ENCODE assay signal across 23 mouse cellular contexts in genomic region chr11:6650519-6650918, GRCm38 (mm10). TPM values are rescaled to one million over a fixed set of nuclear protein-coding genes. Genes with fewer than 3 reads are reported as not detected.
DNase-seq lines count a peak whose midpoint lies in the region; ATAC-seq and TF ChIP-seq lines count a peak whose summit lies in the region.
"Had no signal": no experiment of that assay in that cellular context is flagged by ENCODE, and none has a peak within 500 bp of the region (broad histone marks: within the 10 kb centered on the region; RNA-seq: fewer than 3 reads in every experiment).

No protein-coding gene starts in this region.

- no peak overlapping the region for H3K4me2 ChIP-seq in heart, embryonic 16.5 days (ENCODE audit: low read depth, low read length)
- no peak overlapping the region for H3K4me2 ChIP-seq in heart, embryonic 11.5 days
- H3K4me2 ChIP-seq: forebrain, embryonic 15.5 days; heart, embryonic 12.5 days; hindbrain, embryonic 15.5 days had no signal

- H3K9me3 ChIP-seq in heart, embryonic 16.5 days (replicated peaks; ENCODE audit: control insufficient read depth, low read length) = no peaks in the 10 kb centered on the region
- H3K9me3 ChIP-seq in heart, embryonic 11.5 days (replicated peaks; ENCODE audit: control insufficient read depth, low read length) = no peaks in the 10 kb centered on the region
- H3K9me3 ChIP-seq: embryonic facial prominence, embryonic 10.5 days; forebrain, embryonic 15.5 days; heart, embryonic 12.5 days; hindbrain, embryonic 15.5 days had no signal

- no peaks in the 10 kb centered on the region for H3K36me3 ChIP-seq in heart, embryonic 16.5 days (ENCODE audit: control insufficient read depth, insufficient read depth)
- no peaks in the 10 kb centered on the region for H3K36me3 ChIP-seq in heart, adult 2 months (ENCODE audit: control insufficient read depth, insufficient read depth, low read length)
- no peaks in the 10 kb centered on the region for H3K36me3 ChIP-seq in heart, embryonic 11.5 days (ENCODE audit: control insufficient read depth, insufficient read depth, low read length)
- H3K36me3 ChIP-seq: embryonic facial prominence, embryonic 10.5 days; forebrain, embryonic 15.5 days; heart, embryonic 12.5 days; hindbrain, embryonic 15.5 days had no signal

- TF ChIP-seq POLR2A in heart, adult 2 months (IDR thresholded peaks at IDR 0.05; ENCODE audit: insufficient read depth, low read depth, low read length) = no peak

- no peak for TF ChIP-seq EP300 in heart, adult 2 months (IDR thresholded peaks at IDR 0.05; ENCODE audit: insufficient read depth, low read depth, low read length)

- no peaks in the 10 kb centered on the region for H3K79me2 ChIP-seq in heart, adult 2 months (replicated peaks; ENCODE audit: control insufficient read depth, insufficient read depth, low read length)

- intact Hi-C loops in heart, adult 2 months (cut with DNase I) = no loop called here

- H3K27me3 ChIP-seq in heart, embryonic 16.5 days (ENCODE audit: control insufficient read depth, insufficient read depth, low read length) = peaks cover 2% of the 10 kb centered on the region; the same call in 1 of the 2 replicates
- no peaks in the 10 kb centered on the region for H3K27me3 ChIP-seq in heart, adult 2 months (ENCODE audit: control insufficient read depth, insufficient read depth, low read length)
- H3K27me3 ChIP-seq in heart, embryonic 11.5 days (ENCODE audit: control insufficient read depth, insufficient read depth, low read length) = no peaks in the 10 kb centered on the region; the same call in 1 of the 2 replicates
- H3K27me3 ChIP-seq: forebrain, embryonic 15.5 days; hindbrain, embryonic 15.5 days had no signal

- H3K9ac ChIP-seq in heart, embryonic 16.5 days (ENCODE audit: low read length) = no peak overlapping the region
- no peak overlapping the region for H3K9ac ChIP-seq in heart, adult 2 months (ENCODE audit: low read depth, low read length)
- no peak overlapping the region for H3K9ac ChIP-seq in heart, embryonic 11.5 days (ENCODE audit: low read depth, low read length)
- H3K9ac ChIP-seq: forebrain, embryonic 15.5 days; heart, embryonic 12.5 days; hindbrain, embryonic 15.5 days had no signal

- H3K27ac ChIP-seq in heart, embryonic 16.5 days (ENCODE audit: low read length) = no peak overlapping the region
- H3K27ac ChIP-seq in heart, adult 2 months = no peak overlapping the region
- H3K27ac ChIP-seq in heart, embryonic 11.5 days (ENCODE audit: low read depth, low read length) = no peak overlapping the region
- H3K27ac ChIP-seq: embryonic facial prominence, embryonic 10.5 days; forebrain, embryonic 15.5 days; hindbrain, embryonic 15.5 days had no signal

- no peak overlapping the region for H3K4me3 ChIP-seq in heart, embryonic 16.5 days (ENCODE audit: low read length)
- no peak overlapping the region for H3K4me3 ChIP-seq in heart, adult 2 months
- no peak overlapping the region for H3K4me3 ChIP-seq in heart, embryonic 11.5 days (ENCODE audit: low read depth, low read length)
- H3K4me3 ChIP-seq: embryonic facial prominence, embryonic 10.5 days; forebrain, embryonic 15.5 days; heart, embryonic 12.5 days; hindbrain, embryonic 15.5 days had no signal

- 0 out of 2 replicates have a peak, but pooled peaks have one; percentile 31 for ATAC-seq in heart, embryonic 16.5 days (replicated peaks; ENCODE audit: extremely low read depth, insufficient read depth, low FRiP score)
- ATAC-seq in heart, embryonic 11.5 days (replicated peaks; ENCODE audit: insufficient number of reproducible peaks, low FRiP score, low TSS enrichment) = no peak
- ATAC-seq: forebrain, embryonic 15.5 days had no signal

- H3K4me1 ChIP-seq in heart, embryonic 16.5 days (ENCODE audit: control insufficient read depth, insufficient read depth, low read length) = no peaks in the 10 kb centered on the region
- H3K4me1 ChIP-seq in heart, adult 2 months (ENCODE audit: control insufficient read depth, insufficient read depth, low read length) = no peaks in the 10 kb centered on the region
- no peaks in the 10 kb centered on the region for H3K4me1 ChIP-seq in heart, embryonic 11.5 days (ENCODE audit: control insufficient read depth, insufficient read depth, low read length)
- H3K4me1 ChIP-seq: embryonic facial prominence, embryonic 10.5 days; forebrain, embryonic 15.5 days; heart, embryonic 12.5 days; hindbrain, embryonic 15.5 days had no signal

- 52% methylated on average over 7 of the region's 7 CpGs for WGBS in heart, embryonic 16.5 days
- WGBS in heart, adult 2 months = 73% methylated on average over 7 of the region's 7 CpGs
- 56% methylated on average over 7 of the region's 7 CpGs for WGBS in heart, embryonic 11.5 days (ENCODE audit: insufficient replicate concordance)

- DNase-seq in heart, adult 9 months (ENCODE audit: low spot score in 2 of 2) = no peak
- peak; percentile 79 for DNase-seq in thymus, postnatal 0 days (ENCODE audit: low spot score)
- peak; percentile 52 to 77 for DNase-seq in thymus, postnatal 36 days
- DNase-seq in lung, postnatal 10 days = no peak
- no peak for DNase-seq in heart, adult 2 months
- DNase-seq: adrenal gland, adult 2 months; adrenal gland, postnatal 25 days; cerebellum, adult 2 months; cerebellum, postnatal 10 days; gastrocnemius, postnatal 36 days; heart, adult 11 months; heart, postnatal 36 days had no signal

- TF ChIP-seq CTCF in heart, adult 2 months (IDR thresholded peaks at IDR 0.05) = no peak

RNA-seq across cellular contexts. Expression of gene Ramp3, which starts 7.8 kb away (rescaled TPM):
- 4.3 and 5.9 TPM in 2 replicates for polyA plus RNA-seq in heart, embryonic 16.5 days (2015; fragmentation: Nextera tagmentation; extraction: Ambion mirVana)
- polyA plus RNA-seq in thymus, postnatal 0 days (2015; fragmentation: Nextera tagmentation; extraction: Ambion mirVana) = 14.8 and 18.4 TPM in 2 replicates
- 1 to 10 TPM; 6.0 to 7.6 TPM for total RNA-seq in heart, adult 2 months (2021)
- polyA plus RNA-seq in heart, adult 2 months (2012; rRNA removed) = 7.6 and 9.5 TPM in 2 replicates
- 1.4 and 1.7 TPM in 2 replicates for polyA plus RNA-seq in heart, embryonic 11.5 days (2014; fragmentation: Nextera tagmentation; extraction: Ambion mirVana)

RNA-seq across cellular contexts. Expression of gene Wap, which starts 12.1 kb away (rescaled TPM):
- polyA plus RNA-seq in heart, embryonic 16.5 days (2015; fragmentation: Nextera tagmentation; extraction: Ambion mirVana) = not detected in 2 replicates
- 0.29 and 0.53 TPM in 2 replicates for polyA plus RNA-seq in thymus, postnatal 0 days (2015; fragmentation: Nextera tagmentation; extraction: Ambion mirVana)
- not detected for total RNA-seq in heart, adult 2 months (2021)
- polyA plus RNA-seq in heart, adult 2 months (2012; rRNA removed) = not detected in 2 replicates
- polyA plus RNA-seq in heart, embryonic 11.5 days (2014; fragmentation: Nextera tagmentation; extraction: Ambion mirVana) = not detected in 2 replicates
- total RNA-seq: adrenal gland, adult 2 months; adrenal gland, postnatal 25 days; ES-E14; gastrocnemius, adult 8-10 months; gastrocnemius, postnatal 36 days; heart, postnatal 36 days had no signal
- polyA plus RNA-seq: adrenal gland, adult 2 months; cerebellum, adult 2 months; embryonic facial prominence, embryonic 10.5 days; embryonic facial prominence, embryonic 14.5 days; forebrain, embryonic 15.5 days; heart, embryonic 12.5 days; heart, postnatal 0 days; hindbrain, embryonic 11.5 days; hindbrain, embryonic 15.5 days had no signal

RNA-seq across cellular contexts. Expression of gene Tbrg4, which starts 24.7 kb away (rescaled TPM):
- polyA plus RNA-seq in heart, embryonic 16.5 days (2015; fragmentation: Nextera tagmentation; extraction: Ambion mirVana) = 49.8 and 51.0 TPM in 2 replicates
- polyA plus RNA-seq in thymus, postnatal 0 days (2015; fragmentation: Nextera tagmentation; extraction: Ambion mirVana) = 41.6 and 43.4 TPM in 2 replicates
- total RNA-seq in heart, adult 2 months (2021) = 10 to 100 TPM; 85.1 to 95.8 TPM
- polyA plus RNA-seq in heart, adult 2 months (2012; rRNA removed) = 110 and 131 TPM in 2 replicates
- 43.7 and 45.8 TPM in 2 replicates for polyA plus RNA-seq in heart, embryonic 11.5 days (2014; fragmentation: Nextera tagmentation; extraction: Ambion mirVana)

RNA-seq across cellular contexts. Expression of gene Nacad, which starts 44.7 kb away (rescaled TPM):
- 1.0 and 1.1 TPM in 2 replicates for polyA plus RNA-seq in heart, embryonic 16.5 days (2015; fragmentation: Nextera tagmentation; extraction: Ambion mirVana)
- polyA plus RNA-seq in thymus, postnatal 0 days (2015; fragmentation: Nextera tagmentation; extraction: Ambion mirVana) = 0.26 and 0.33 TPM in 2 replicates
- total RNA-seq in heart, adult 2 months (2021) = under 1 TPM; 0.23 to 0.52 TPM
- polyA plus RNA-seq in heart, adult 2 months (2012; rRNA removed) = 0.67 and 1.4 TPM in 2 replicates
- 1.3 TPM in 2 replicates for polyA plus RNA-seq in heart, embryonic 11.5 days (2014; fragmentation: Nextera tagmentation; extraction: Ambion mirVana)

Comparison
In these comparisons a context has a peak if more than half of its experiments do, and no peak if none do; other contexts are left out.
1. DNase-seq: peak in thymus, postnatal 0 days (single experiment) and thymus, postnatal 36 days (2 of 2); none in heart, adult 9 months (0 of 2), lung, postnatal 10 days (single experiment) and heart, adult 2 months (0 of 2).